Mouse (Mus musculus): ENCODE data around the gene Per2. TPM values are rescaled to one million over a fixed set of nuclear protein-coding genes. Genes with fewer than 3 reads are reported as not detected.

Gene Per2
- polyA plus RNA-seq, 1 experiment = 3.7 TPM

DNA sequence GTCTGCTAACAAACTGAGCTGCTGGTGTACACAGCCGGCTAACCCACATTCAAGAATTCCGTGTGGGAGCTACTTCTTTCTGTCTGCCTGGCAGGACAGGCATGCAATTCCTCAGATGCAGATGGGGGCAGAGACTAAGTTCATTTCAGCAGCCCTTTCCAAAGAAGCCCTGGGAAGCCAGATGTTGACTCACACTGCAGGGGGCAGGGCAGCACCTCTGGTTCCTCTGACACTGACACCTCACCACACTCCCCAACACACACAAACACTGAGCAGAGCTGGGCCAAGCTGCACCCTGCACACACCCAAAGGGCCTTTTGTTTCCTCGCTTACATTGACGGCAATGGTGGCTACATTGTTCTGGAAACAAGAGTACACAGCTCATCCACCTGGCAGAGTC, 1.4 kb upstream of the Per2 start:
- Histone ChIP-seq H3K27ac (ENCODE audit: insufficient read depth, low read length) (no peak overlapping the region), H3K4me1 (ENCODE audit: control insufficient read depth, insufficient read depth, insufficient read length) (peaks cover 6% of the 10 kb centered on the region; the same call in 1 of the 2 replicates), H3K36me3 (ENCODE audit: control insufficient read depth, insufficient read depth, low read length) (no peaks in the 10 kb centered on the region), H3K27me3 (ENCODE audit: control insufficient read depth, insufficient read depth, low read length) (no peaks in the 10 kb centered on the region), H3K4me3 (ENCODE audit: extremely low read depth, insufficient read depth, insufficient read length) (no peak overlapping the region)
- TF ChIP-seq POLR2A (IDR thresholded peaks at IDR 0.05; ENCODE audit: low read depth, low read length) (no peak), CTCF (IDR thresholded peaks at IDR 0.05; ENCODE audit: extremely low read depth, insufficient read depth, insufficient read length, insufficient replicate concordance) (no peak)
- WGBS = 70% methylated on average over 4 of the region's 4 CpGs
- DNase-seq (ENCODE audit: low read depth in 1 of 2, low spot score in 2 of 2) = no peak

DNA sequence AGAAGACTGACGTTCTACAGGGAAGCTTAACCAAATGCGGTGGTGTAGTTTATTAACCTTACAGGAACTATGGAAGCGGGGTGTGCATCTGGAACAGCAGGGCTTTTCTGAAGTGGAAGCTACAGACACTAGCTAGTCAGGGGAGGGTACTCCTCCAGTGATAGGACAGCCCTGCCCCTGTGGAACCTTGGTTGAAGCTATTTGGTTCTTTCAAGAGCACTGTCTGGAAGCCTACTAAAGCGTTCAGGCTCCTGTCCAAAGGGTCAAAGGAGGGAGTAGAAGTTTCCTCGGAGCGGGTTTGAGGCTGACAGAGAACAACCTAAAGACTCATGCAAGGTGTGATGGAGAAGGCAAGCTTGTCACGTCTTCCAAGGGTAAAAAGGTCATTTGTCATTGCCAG, 945 bp upstream of the Per2 start:
- DNase-seq (ENCODE audit: low read depth in 1 of 2, low spot score in 2 of 2) = no peak
- peaks cover 6% of the 10 kb centered on the region; the same call in 1 of the 2 replicates for H3K4me1 ChIP-seq (ENCODE audit: control insufficient read depth, insufficient read depth, insufficient read length)
- H3K27me3 ChIP-seq (ENCODE audit: control insufficient read depth, insufficient read depth, low read length) = no peaks in the 10 kb centered on the region
- no peaks in the 10 kb centered on the region for H3K36me3 ChIP-seq (ENCODE audit: control insufficient read depth, insufficient read depth, low read length)
- TF ChIP-seq POLR2A (IDR thresholded peaks at IDR 0.05; ENCODE audit: low read depth, low read length) (no peak), CTCF (IDR thresholded peaks at IDR 0.05; ENCODE audit: extremely low read depth, insufficient read depth, insufficient read length, insufficient replicate concordance) (no peak)
- WGBS = 39% methylated on average over 7 of the region's 7 CpGs
- no peak overlapping the region for H3K27ac ChIP-seq (ENCODE audit: insufficient read depth, low read length)
- H3K4me3 ChIP-seq (ENCODE audit: extremely low read depth, insufficient read depth, insufficient read length) = no peak overlapping the region

DNA sequence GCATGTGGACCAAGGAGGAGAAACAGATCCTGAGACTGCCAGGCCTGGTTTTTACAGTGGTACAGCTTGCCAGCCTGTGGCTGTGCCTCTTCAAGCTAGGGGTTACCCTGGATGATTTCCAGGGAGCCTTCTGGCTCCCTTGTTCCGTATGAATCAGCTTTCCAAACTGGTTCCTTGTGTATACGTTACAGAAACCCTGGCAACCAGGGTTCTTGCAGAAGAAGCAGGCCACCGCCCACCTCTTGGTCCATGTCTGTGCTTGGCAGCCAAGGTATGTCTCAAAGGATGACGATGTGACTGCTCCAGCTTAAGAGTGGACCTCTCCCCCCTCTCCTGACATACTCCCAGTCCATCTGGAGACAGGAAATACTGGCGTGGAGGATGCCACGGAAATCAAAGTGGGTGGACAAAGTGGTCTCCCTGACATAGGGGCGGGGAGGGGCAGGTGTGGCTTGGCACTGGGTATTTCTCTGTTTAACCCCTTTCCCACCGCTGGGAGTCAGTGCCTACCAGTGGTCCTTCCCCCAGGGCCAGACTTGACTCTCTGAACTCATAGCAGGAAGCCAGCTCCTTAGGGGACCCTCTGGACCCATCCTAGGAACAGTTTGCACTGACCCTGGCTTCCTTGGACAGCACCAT, 782 bp downstream of the Per2 start:
- H3K4me1 ChIP-seq (ENCODE audit: control insufficient read depth, insufficient read depth, insufficient read length) = peaks cover 6% of the 10 kb centered on the region; the same call in 1 of the 2 replicates
- H3K27ac ChIP-seq (ENCODE audit: insufficient read depth, low read length) = 0 out of 2 replicates have a peak overlapping the region, but pooled peaks have one; percentile 14
- TF ChIP-seq POLR2A (IDR thresholded peaks at IDR 0.05; ENCODE audit: low read depth, low read length) (no peak), CTCF (IDR thresholded peaks at IDR 0.05; ENCODE audit: extremely low read depth, insufficient read depth, insufficient read length, insufficient replicate concordance) (no peak)
- 41% methylated on average over 8 of the region's 8 CpGs for WGBS
- no peak for DNase-seq (ENCODE audit: low read depth in 1 of 2, low spot score in 2 of 2)
- no peaks in the 10 kb centered on the region for H3K36me3 ChIP-seq (ENCODE audit: control insufficient read depth, insufficient read depth, low read length)
- no peaks in the 10 kb centered on the region for H3K27me3 ChIP-seq (ENCODE audit: control insufficient read depth, insufficient read depth, low read length)
- H3K4me3 ChIP-seq (ENCODE audit: extremely low read depth, insufficient read depth, insufficient read length) = peak overlapping the region; percentile 68

DNA sequence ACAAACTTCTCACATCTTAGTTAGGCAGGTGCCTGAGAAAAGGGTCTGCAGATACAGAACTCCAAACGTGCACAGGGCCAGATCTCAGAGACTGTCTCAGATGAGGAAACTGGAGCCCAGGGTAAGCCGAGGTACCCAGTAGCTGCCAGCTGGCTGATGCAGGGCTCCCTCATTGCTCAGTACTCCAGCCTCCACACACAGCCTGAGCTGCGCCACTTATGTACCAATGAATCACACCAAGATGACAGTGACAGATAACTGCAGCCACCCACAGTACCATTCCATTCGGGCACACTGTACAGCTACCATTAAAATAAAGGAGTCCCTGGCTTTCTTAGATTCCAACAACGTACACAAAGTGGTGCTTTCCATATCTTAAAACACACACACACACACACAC, 1.4 kb downstream of the Per2 start:
- no peak overlapping the region for H3K27ac ChIP-seq (ENCODE audit: insufficient read depth, low read length)
- no peaks in the 10 kb centered on the region for H3K27me3 ChIP-seq (ENCODE audit: control insufficient read depth, insufficient read depth, low read length)
- no peak overlapping the region for H3K4me3 ChIP-seq (ENCODE audit: extremely low read depth, insufficient read depth, insufficient read length)
- no peaks in the 10 kb centered on the region for H3K36me3 ChIP-seq (ENCODE audit: control insufficient read depth, insufficient read depth, low read length)
- 66% methylated on average over 5 of the region's 5 CpGs for WGBS
- DNase-seq (ENCODE audit: low read depth in 1 of 2, low spot score in 2 of 2) = no peak
- TF ChIP-seq POLR2A (IDR thresholded peaks at IDR 0.05; ENCODE audit: low read depth, low read length) (no peak), CTCF (IDR thresholded peaks at IDR 0.05; ENCODE audit: extremely low read depth, insufficient read depth, insufficient read length, insufficient replicate concordance) (no peak)
- H3K4me1 ChIP-seq (ENCODE audit: control insufficient read depth, insufficient read depth, insufficient read length) = peaks cover 6% of the 10 kb centered on the region; the same call in 1 of the 2 replicates

DNA sequence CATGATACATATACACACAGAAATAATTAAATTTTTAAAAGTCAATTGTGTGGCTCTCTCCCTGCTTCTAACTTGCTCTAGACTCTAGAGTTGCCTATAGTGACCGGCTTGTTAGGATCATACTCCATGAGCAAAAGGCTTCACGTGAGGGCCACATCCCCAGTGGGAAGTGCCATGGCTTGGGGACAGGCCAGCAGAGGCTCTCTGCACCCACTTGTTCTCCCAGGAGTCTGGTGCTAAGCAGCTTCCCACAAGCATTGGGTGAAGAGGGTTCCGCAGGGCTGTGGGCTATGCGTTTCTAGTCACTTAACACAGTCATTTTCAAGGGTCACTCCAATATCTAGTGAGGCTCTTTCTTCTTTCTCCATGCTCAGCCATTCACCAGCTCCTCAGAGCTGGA, 2.0 kb downstream of the Per2 start:
- H3K36me3 ChIP-seq (ENCODE audit: control insufficient read depth, insufficient read depth, low read length) = no peaks in the 10 kb centered on the region
- WGBS = 93% methylated on average over 4 of the region's 4 CpGs
- no peak overlapping the region for H3K4me3 ChIP-seq (ENCODE audit: extremely low read depth, insufficient read depth, insufficient read length)
- H3K27me3 ChIP-seq (ENCODE audit: control insufficient read depth, insufficient read depth, low read length) = no peaks in the 10 kb centered on the region
- H3K4me1 ChIP-seq (ENCODE audit: control insufficient read depth, insufficient read depth, insufficient read length) = peaks cover 6% of the 10 kb centered on the region; the same call in 1 of the 2 replicates
- no peak overlapping the region for H3K27ac ChIP-seq (ENCODE audit: insufficient read depth, low read length)
- no peak for DNase-seq (ENCODE audit: low read depth in 1 of 2, low spot score in 2 of 2)
- TF ChIP-seq POLR2A (IDR thresholded peaks at IDR 0.05; ENCODE audit: low read depth, low read length) (no peak), CTCF (IDR thresholded peaks at IDR 0.05; ENCODE audit: extremely low read depth, insufficient read depth, insufficient read length, insufficient replicate concordance) (no peak)

DNA sequence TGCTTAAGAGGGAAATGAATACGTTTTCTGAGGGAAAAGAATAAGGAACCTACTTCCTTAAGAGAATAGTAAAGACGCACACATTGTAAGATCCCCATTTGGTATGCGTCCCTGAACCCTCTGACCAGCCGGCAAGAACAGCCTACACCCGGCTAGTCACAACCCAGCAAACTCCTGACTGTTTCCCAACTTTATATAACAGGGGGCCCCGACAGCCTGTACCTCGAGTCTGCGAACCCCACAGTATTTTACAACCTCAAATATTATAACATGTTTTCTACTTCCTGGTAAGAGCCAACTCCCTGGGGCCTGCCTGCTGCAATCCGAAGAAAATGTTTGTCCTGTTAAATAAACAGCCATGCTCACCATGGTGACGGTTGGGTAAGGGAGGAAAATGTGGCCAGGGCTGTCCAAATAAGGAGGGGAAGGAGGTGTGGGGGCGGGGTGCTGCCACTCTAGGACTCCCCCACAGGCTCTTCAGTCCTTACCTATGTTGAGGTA, 2.8 kb downstream of the Per2 start:
- Histone ChIP-seq H3K4me1 (ENCODE audit: control insufficient read depth, insufficient read depth, insufficient read length) (peaks cover 6% of the 10 kb centered on the region; the same call in 1 of the 2 replicates), H3K27me3 (ENCODE audit: control insufficient read depth, insufficient read depth, low read length) (no peaks in the 10 kb centered on the region), H3K27ac (ENCODE audit: insufficient read depth, low read length) (0 out of 2 replicates have a peak overlapping the region, but pooled peaks have one; percentile 10), H3K4me3 (ENCODE audit: extremely low read depth, insufficient read depth, insufficient read length) (no peak overlapping the region), H3K36me3 (ENCODE audit: control insufficient read depth, insufficient read depth, low read length) (no peaks in the 10 kb centered on the region)
- no peak for DNase-seq (ENCODE audit: low read depth in 1 of 2, low spot score in 2 of 2)
- 33% methylated on average over 11 of the region's 11 CpGs for WGBS
- TF ChIP-seq POLR2A (IDR thresholded peaks at IDR 0.05; ENCODE audit: low read depth, low read length) = no peak
- TF ChIP-seq CTCF (IDR thresholded peaks at IDR 0.05; ENCODE audit: extremely low read depth, insufficient read depth, insufficient read length, insufficient replicate concordance) = no peak

DNA sequence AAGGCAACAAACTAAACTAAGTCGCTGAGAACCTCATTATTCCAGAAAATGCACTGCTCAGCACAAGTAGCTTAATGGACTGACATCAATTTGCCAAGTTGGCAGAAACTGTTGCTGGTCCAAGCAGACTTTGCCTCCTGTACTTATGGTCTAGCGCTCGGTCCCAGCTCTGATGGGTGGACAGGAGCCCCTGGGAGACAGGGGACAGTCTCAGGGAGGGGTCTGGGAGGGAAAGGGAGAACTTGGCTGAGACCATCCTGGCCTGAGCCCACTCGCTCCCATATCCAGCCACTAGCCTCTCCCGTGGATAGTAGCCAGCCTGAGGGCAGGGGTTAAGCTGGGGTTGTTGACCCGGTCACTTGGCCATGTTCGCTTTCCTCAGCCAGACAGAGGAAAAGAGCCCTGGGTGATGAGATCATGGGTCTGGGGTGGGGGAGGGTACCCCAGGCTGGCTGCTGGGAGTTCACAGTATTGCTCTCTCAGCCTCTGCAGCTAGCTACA, 3.4 kb downstream of the Per2 start:
- Histone ChIP-seq H3K27ac (ENCODE audit: insufficient read depth, low read length) (0 out of 2 replicates have a peak overlapping the region, but pooled peaks have one; percentile 10), H3K36me3 (ENCODE audit: control insufficient read depth, insufficient read depth, low read length) (no peaks in the 10 kb centered on the region), H3K27me3 (ENCODE audit: control insufficient read depth, insufficient read depth, low read length) (no peaks in the 10 kb centered on the region), H3K4me1 (ENCODE audit: control insufficient read depth, insufficient read depth, insufficient read length) (peaks cover 6% of the 10 kb centered on the region; the same call in 1 of the 2 replicates), H3K4me3 (ENCODE audit: extremely low read depth, insufficient read depth, insufficient read length) (no peak overlapping the region)
- 89% methylated on average over 7 of the region's 7 CpGs for WGBS
- TF ChIP-seq CTCF (IDR thresholded peaks at IDR 0.05; ENCODE audit: extremely low read depth, insufficient read depth, insufficient read length, insufficient replicate concordance) = no peak
- no peak for TF ChIP-seq POLR2A (IDR thresholded peaks at IDR 0.05; ENCODE audit: low read depth, low read length)
- peak in 1 of 2 experiments; percentile 17 for DNase-seq (ENCODE audit: low read depth in 1 of 2, low spot score in 2 of 2)

Data from spleen, adult 2 months (tissue).